In the genomic region with DNA sequence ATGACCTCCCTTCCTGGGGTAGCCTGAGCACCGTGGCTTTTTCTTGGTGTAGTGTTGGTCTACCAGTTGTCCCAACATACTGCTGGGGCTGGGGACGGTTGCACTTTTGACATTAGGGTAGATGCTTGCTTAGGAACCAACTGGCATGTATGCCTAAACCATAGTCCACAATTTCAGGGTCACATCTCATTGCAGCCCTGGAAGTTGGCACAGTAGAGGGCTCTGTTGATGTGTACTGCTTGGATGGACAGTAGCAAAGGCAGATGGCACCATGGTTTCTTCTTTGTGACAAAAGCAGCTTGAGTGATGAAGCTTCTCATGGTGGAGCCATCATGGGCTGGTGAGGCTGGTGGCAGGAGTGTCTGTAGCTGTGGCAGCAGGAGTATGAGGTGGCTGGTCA, we compare ENCODE assay signal across 22 mouse cellular contexts. TPM values are rescaled to one million over a fixed set of nuclear protein-coding genes. Genes with fewer than 3 reads are reported as not detected.
DNase-seq lines count a peak whose midpoint lies in the region; ATAC-seq and TF ChIP-seq lines count a peak whose summit lies in the region.
"Had no signal": no experiment of that assay in that cellular context is flagged by ENCODE, and none has a peak within 500 bp of the region (broad histone marks: within the 10 kb centered on the region; RNA-seq: fewer than 3 reads in every experiment).

No protein-coding gene starts in this region.

- DNase-seq in heart, adult 11 months: peak; percentile 76
- DNase-seq in heart, postnatal 25 days (ENCODE audit: low spot score): no peak
- DNase-seq in heart, embryonic 10.5 days (ENCODE audit: low spot score): peak; percentile 59
- no peak for DNase-seq in heart, adult 18-20 months
- DNase-seq in intestine, embryonic 14.5 days (ENCODE audit: low spot score): peak; percentile 16
- peak; percentile 24 for DNase-seq in limb, embryonic 10.5 days (ENCODE audit: low spot score)
- DNase-seq in adrenal gland, postnatal 25 days: no peak
- DNase-seq: adrenal gland, adult 2 months; adrenal gland, adult 8-10 months; adrenal gland, postnatal 10 days; adrenal gland, postnatal 14 days; adrenal gland, postnatal 36 days; B cell, adult 2 months; cerebellum, adult 11 months; cerebellum, adult 11-12 months; cerebellum, adult 18-20 months had no signal

- H3K36me3 ChIP-seq in heart, embryonic 10.5 days: no peaks in the 10 kb centered on the region
- H3K36me3 ChIP-seq in intestine, embryonic 14.5 days (ENCODE audit: control insufficient read depth, insufficient read depth, low read length): no peaks in the 10 kb centered on the region
- H3K36me3 ChIP-seq in intestine, postnatal 0 days (ENCODE audit: control insufficient read depth, insufficient read depth): no peaks in the 10 kb centered on the region
- H3K36me3 ChIP-seq in limb, embryonic 10.5 days: no peaks in the 10 kb centered on the region
- H3K36me3 ChIP-seq: G1E had no signal

- 71% methylated on average over 2 of the region's 2 CpGs for WGBS in heart, embryonic 10.5 days
- 88% methylated on average over 2 of the region's 2 CpGs for WGBS in intestine, embryonic 14.5 days
- WGBS in intestine, postnatal 0 days: 91% methylated on average over 2 of the region's 2 CpGs
- 90% methylated on average over 2 of the region's 2 CpGs for WGBS in limb, embryonic 10.5 days

- TF ChIP-seq CTCF in intestine, postnatal 0 days (IDR thresholded peaks at IDR 0.05; ENCODE audit: low read depth): no peak

- H3K27me3 ChIP-seq in heart, embryonic 10.5 days (ENCODE audit: insufficient read depth, poor library complexity, severe bottlenecking): 0 out of 2 replicates have a peak, but pooled peaks cover 11% of the 10 kb centered on the region
- no peaks in the 10 kb centered on the region for H3K27me3 ChIP-seq in intestine, embryonic 14.5 days (replicated peaks; ENCODE audit: control insufficient read depth, insufficient read depth, low read length)
- H3K27me3 ChIP-seq in intestine, postnatal 0 days (replicated peaks; ENCODE audit: control insufficient read depth, insufficient read depth, low read length): no peaks in the 10 kb centered on the region
- H3K27me3 ChIP-seq in limb, embryonic 10.5 days (ENCODE audit: low read depth, poor library complexity, severe bottlenecking): peaks cover 43% of the 10 kb centered on the region

- no peaks in the 10 kb centered on the region for H3K9me3 ChIP-seq in heart, embryonic 10.5 days
- H3K9me3 ChIP-seq in intestine, embryonic 14.5 days (ENCODE audit: control insufficient read depth, low read length): no peaks in the 10 kb centered on the region
- H3K9me3 ChIP-seq in intestine, postnatal 0 days (ENCODE audit: control insufficient read depth): no peaks in the 10 kb centered on the region
- H3K9me3 ChIP-seq in limb, embryonic 10.5 days (replicated peaks): no peaks in the 10 kb centered on the region
- H3K9me3 ChIP-seq: G1E had no signal

- H3K4me3 ChIP-seq in heart, embryonic 10.5 days: no peak overlapping the region
- no peak overlapping the region for H3K4me3 ChIP-seq in intestine, embryonic 14.5 days (ENCODE audit: low read depth, low read length)
- no peak overlapping the region for H3K4me3 ChIP-seq in intestine, postnatal 0 days (ENCODE audit: low read depth, low read length)
- H3K4me3 ChIP-seq in limb, embryonic 10.5 days: no peak overlapping the region

- H3K4me1 ChIP-seq in heart, embryonic 10.5 days: no peaks in the 10 kb centered on the region
- no peaks in the 10 kb centered on the region for H3K4me1 ChIP-seq in intestine, embryonic 14.5 days (replicated peaks; ENCODE audit: control insufficient read depth, insufficient read depth, low read length)
- no peaks in the 10 kb centered on the region for H3K4me1 ChIP-seq in intestine, postnatal 0 days (replicated peaks; ENCODE audit: control insufficient read depth, insufficient read depth, low read length)
- H3K4me1 ChIP-seq in limb, embryonic 10.5 days: peaks cover 4% of the 10 kb centered on the region

- intact Hi-C loops in heart, postnatal 25 days (cut with DNase I): no loop called here

- H3K27ac ChIP-seq in heart, embryonic 10.5 days: no peak overlapping the region
- no peak overlapping the region for H3K27ac ChIP-seq in intestine, embryonic 14.5 days (ENCODE audit: low read depth)
- no peak overlapping the region for H3K27ac ChIP-seq in intestine, postnatal 0 days (ENCODE audit: low read depth, low read length)
- H3K27ac ChIP-seq in limb, embryonic 10.5 days: no peak overlapping the region

- no peak for ATAC-seq in intestine, embryonic 14.5 days (replicated peaks; ENCODE audit: low FRiP score, low TSS enrichment, low read depth)
- no peak for ATAC-seq in intestine, postnatal 0 days
- ATAC-seq: activated CD4-positive, CD25-positive, alpha-beta regulatory T cell, adult 4 months; CD4-positive, CD25-positive, alpha-beta regulatory T cell, adult 4 months; Patski had no signal

- H3K9ac ChIP-seq in intestine, embryonic 14.5 days (ENCODE audit: low read length): no peak overlapping the region
- no peak overlapping the region for H3K9ac ChIP-seq in intestine, postnatal 0 days (ENCODE audit: low read depth, low read length)

- no peak overlapping the region for H3K4me2 ChIP-seq in intestine, embryonic 14.5 days (ENCODE audit: low read length)
- H3K4me2 ChIP-seq in intestine, postnatal 0 days (replicated peaks; ENCODE audit: low read depth): no peak overlapping the region

RNA-seq across cellular contexts. Expression of a gene that starts 52.3 kb away (rescaled TPM):
- 1 to 10 TPM; 1.5 to 2.1 TPM for total RNA-seq in heart, postnatal 25 days (2021)
- 3.2 and 13.4 TPM in 2 replicates for polyA plus RNA-seq in heart, embryonic 10.5 days (2016; fragmentation: Nextera tagmentation; extraction: Ambion mirVana)
- 1 to 10 TPM; 1.2 to 2.0 TPM for total RNA-seq in heart, adult 18-20 months (2021)
- polyA plus RNA-seq in intestine, embryonic 14.5 days (2014; fragmentation: Nextera tagmentation; extraction: Ambion mirVana): 11.4 and 12.7 TPM in 2 replicates
- 5.7 and 6.5 TPM in 2 replicates for polyA plus RNA-seq in intestine, postnatal 0 days (2015; fragmentation: Nextera tagmentation; extraction: Ambion mirVana)
- 18.5 and 22.6 TPM in 2 replicates for polyA plus RNA-seq in limb, embryonic 10.5 days (2016; fragmentation: Nextera tagmentation; extraction: Ambion mirVana)
- total RNA-seq in adrenal gland, postnatal 25 days (2021): 27.5 and 33.3 TPM in 2 replicates
- total RNA-seq: CH12.LX, G1E had no signal
- polyA plus RNA-seq: activated CD4-positive, CD25-positive, alpha-beta regulatory T cell, adult 4 months; CD4-positive, CD25-positive, alpha-beta regulatory T cell, adult 4 months had no signal

Comparison
In these comparisons a context has a peak if more than half of its experiments do, and no peak if none do; other contexts are left out.
1. DNase-seq: peak in heart, adult 11 months (single experiment), heart, embryonic 10.5 days (single experiment), intestine, embryonic 14.5 days (single experiment) and limb, embryonic 10.5 days (single experiment); none in heart, postnatal 25 days (single experiment), heart, adult 18-20 months (0 of 2) and adrenal gland, postnatal 25 days (single experiment).